Mouse (Mus musculus) stomach, postnatal 0 days (tissue): Measurements from ENCODE around the gene Fam129c.

Experiments
- CTCF ChIP-seq: IDR thresholded peaks from 2 replicates; pipeline ENCODE4 v1.5.1; 2016; ENCODE audit warnings: antibody characterized with exemption, low read depth, mild to moderate bottlenecking, moderate library complexity
- EP300 ChIP-seq: optimal IDR thresholded peaks from 2 replicates; pipeline ENCODE3; 2016; ENCODE audit warnings: antibody characterized with exemption

DNA sequence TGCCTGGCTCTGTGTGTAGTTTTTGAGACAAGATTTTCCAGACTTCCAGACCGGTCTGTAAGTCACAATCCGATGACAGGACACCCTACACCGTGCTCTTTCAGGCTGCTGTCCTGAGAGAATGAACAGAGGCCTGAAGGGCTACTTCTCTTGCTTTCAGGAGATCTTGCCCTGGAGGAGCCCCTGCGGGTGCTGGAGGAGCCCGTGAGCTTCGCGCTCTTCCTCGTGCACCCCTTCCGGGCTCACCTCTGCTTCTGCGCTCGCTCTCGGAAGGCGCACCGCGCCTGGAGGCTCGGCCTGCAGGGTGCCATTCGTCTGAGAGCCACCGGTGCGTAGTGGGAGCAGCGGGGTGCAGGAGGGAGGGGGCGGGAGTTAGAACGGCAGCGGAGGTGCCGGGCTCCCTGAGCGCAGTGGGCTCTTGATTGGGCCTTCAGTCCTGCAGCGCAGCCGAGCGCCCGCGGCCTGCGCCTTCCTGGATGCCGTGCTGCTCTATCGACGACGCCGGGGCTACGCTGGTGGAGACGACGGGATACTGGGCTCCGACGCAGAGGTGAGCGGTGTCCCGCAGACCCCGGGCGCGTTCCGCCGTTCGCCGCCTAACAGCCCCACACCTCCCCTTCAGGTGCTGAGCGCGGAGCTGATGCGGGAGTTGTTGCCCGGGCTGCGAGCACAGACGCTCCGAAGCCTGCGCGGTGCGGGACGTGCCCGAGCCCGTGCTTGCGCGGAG is 4.7 kb downstream of the Fam129c start:
- TF ChIP-seq CTCF (no peak), EP300 (no peak)
